Mouse (Mus musculus): ENCODE results near the gene Fbp1. TPM values are rescaled to one million over a fixed set of nuclear protein-coding genes. Genes with fewer than 3 reads are reported as not detected.

The Fbp1 gene
- polyA plus RNA-seq, 1 experiment from 2014 or later: not detected

- 88% methylated on average over 9 of the region's 9 CpGs for WGBS
- Histone ChIP-seq H3K4me2 (ENCODE audit: low read depth, low read length, severe bottlenecking) (no peak overlapping the region), H3K27ac (ENCODE audit: low read depth, low read length) (no peak overlapping the region), H3K27me3 (ENCODE audit: control insufficient read depth, insufficient read depth, low read length) (no peaks in the 10 kb centered on the region), H3K4me1 (replicated peaks; ENCODE audit: control insufficient read depth, insufficient read depth, low read length) (0 out of 2 replicates have a peak, but pooled peaks cover 4% of the 10 kb centered on the region), H3K36me3 (ENCODE audit: control insufficient read depth, insufficient read depth, low read length) (no peaks in the 10 kb centered on the region), H3K4me3 (ENCODE audit: low read depth, low read length) (no peak overlapping the region), H3K9me3 (ENCODE audit: control insufficient read depth, low read length) (no peaks in the 10 kb centered on the region), H3K9ac (ENCODE audit: low read length) (no peak overlapping the region)
- DNase-seq (ENCODE audit: low spot score): no peak
- ATAC-seq (replicated peaks; ENCODE audit: low FRiP score): no peak
Observed at GRCm38 (mm10) chr13:62881336-62881735, 6.7 kb downstream of the Fbp1 start.

- Histone ChIP-seq H3K9me3 (ENCODE audit: control insufficient read depth, low read length) (no peaks in the 10 kb centered on the region), H3K4me2 (ENCODE audit: low read depth, low read length, severe bottlenecking) (no peak overlapping the region), H3K4me1 (replicated peaks; ENCODE audit: control insufficient read depth, insufficient read depth, low read length) (0 out of 2 replicates have a peak, but pooled peaks cover 4% of the 10 kb centered on the region), H3K9ac (ENCODE audit: low read length) (no peak overlapping the region), H3K27ac (ENCODE audit: low read depth, low read length) (no peak overlapping the region), H3K4me3 (ENCODE audit: low read depth, low read length) (no peak overlapping the region), H3K27me3 (ENCODE audit: control insufficient read depth, insufficient read depth, low read length) (no peaks in the 10 kb centered on the region), H3K36me3 (ENCODE audit: control insufficient read depth, insufficient read depth, low read length) (no peaks in the 10 kb centered on the region)
- 25% methylated on average over 8 of the region's 8 CpGs for WGBS
- DNase-seq (ENCODE audit: low spot score) (no peak), ATAC-seq (replicated peaks; ENCODE audit: low FRiP score) (no peak; the same call in 1 of the 2 replicates)
Observed at GRCm38 (mm10) chr13:62879831-62880615, 8.1 kb downstream of the Fbp1 start.

- H3K9ac ChIP-seq (ENCODE audit: low read length): no peak overlapping the region
- H3K4me3 ChIP-seq (ENCODE audit: low read depth, low read length): no peak overlapping the region
- H3K27me3 ChIP-seq (ENCODE audit: control insufficient read depth, insufficient read depth, low read length): no peaks in the 10 kb centered on the region
- DNase-seq (ENCODE audit: low spot score): no peak
- H3K27ac ChIP-seq (ENCODE audit: low read depth, low read length): no peak overlapping the region
- 25% methylated on average over 6 of the region's 6 CpGs for WGBS
- no peak overlapping the region for H3K4me2 ChIP-seq (ENCODE audit: low read depth, low read length, severe bottlenecking)
- no peaks in the 10 kb centered on the region for H3K36me3 ChIP-seq (ENCODE audit: control insufficient read depth, insufficient read depth, low read length)
- H3K4me1 ChIP-seq (replicated peaks; ENCODE audit: control insufficient read depth, insufficient read depth, low read length): 0 out of 2 replicates have a peak, but pooled peaks cover 4% of the 10 kb centered on the region
- ATAC-seq (replicated peaks; ENCODE audit: low FRiP score): no peak; the same call in 1 of the 2 replicates
- H3K9me3 ChIP-seq (ENCODE audit: control insufficient read depth, low read length): no peaks in the 10 kb centered on the region
Observed at GRCm38 (mm10) chr13:62879411-62879810, 8.7 kb downstream of the Fbp1 start.

GRCm38 (mm10) chr13:62877247-62877646 lies 10.8 kb downstream of the Fbp1 start:
- Histone ChIP-seq H3K36me3 (ENCODE audit: control insufficient read depth, insufficient read depth, low read length) (no peaks in the 10 kb centered on the region), H3K27ac (ENCODE audit: low read depth, low read length) (no peak overlapping the region), H3K27me3 (ENCODE audit: control insufficient read depth, insufficient read depth, low read length) (no peaks in the 10 kb centered on the region), H3K9ac (ENCODE audit: low read length) (no peak overlapping the region), H3K4me1 (replicated peaks; ENCODE audit: control insufficient read depth, insufficient read depth, low read length) (0 out of 2 replicates have a peak, but pooled peaks cover 4% of the 10 kb centered on the region), H3K4me2 (ENCODE audit: low read depth, low read length, severe bottlenecking) (no peak overlapping the region), H3K9me3 (ENCODE audit: control insufficient read depth, low read length) (no peaks in the 10 kb centered on the region), H3K4me3 (ENCODE audit: low read depth, low read length) (no peak overlapping the region)
- no peak for DNase-seq (ENCODE audit: low spot score)
- WGBS: 8% methylated on average over 5 of the region's 5 CpGs
- no peak for ATAC-seq (replicated peaks; ENCODE audit: low FRiP score)

- Histone ChIP-seq H3K27me3 (ENCODE audit: control insufficient read depth, insufficient read depth, low read length) (no peaks in the 10 kb centered on the region), H3K9ac (ENCODE audit: low read length) (no peak overlapping the region), H3K9me3 (ENCODE audit: control insufficient read depth, low read length) (no peaks in the 10 kb centered on the region), H3K36me3 (ENCODE audit: control insufficient read depth, insufficient read depth, low read length) (no peaks in the 10 kb centered on the region), H3K4me3 (ENCODE audit: low read depth, low read length) (no peak overlapping the region), H3K4me1 (replicated peaks; ENCODE audit: control insufficient read depth, insufficient read depth, low read length) (0 out of 2 replicates have a peak, but pooled peaks cover 4% of the 10 kb centered on the region), H3K27ac (ENCODE audit: low read depth, low read length) (no peak overlapping the region), H3K4me2 (ENCODE audit: low read depth, low read length, severe bottlenecking) (no peak overlapping the region)
- no peak for DNase-seq (ENCODE audit: low spot score)
- ATAC-seq (replicated peaks; ENCODE audit: low FRiP score): no peak
- WGBS: 81% methylated on average over 1 of the region's 1 CpGs
Observed at GRCm38 (mm10) chr13:62876111-62876510, 12.0 kb downstream of the Fbp1 start.

GRCm38 (mm10) chr13:62872252-62872651 lies 15.8 kb downstream of the Fbp1 start:
- DNase-seq (ENCODE audit: low spot score): no peak

GRCm38 (mm10) chr13:62870605-62871004 lies 17.5 kb downstream of the Fbp1 start:
- no peaks in the 10 kb centered on the region for H3K9me3 ChIP-seq (ENCODE audit: control insufficient read depth, low read length)
- H3K27me3 ChIP-seq (ENCODE audit: control insufficient read depth, insufficient read depth, low read length): no peaks in the 10 kb centered on the region
- no peaks in the 10 kb centered on the region for H3K4me1 ChIP-seq (replicated peaks; ENCODE audit: control insufficient read depth, insufficient read depth, low read length)
- no peak for DNase-seq (ENCODE audit: low spot score)
- no peak overlapping the region for H3K27ac ChIP-seq (ENCODE audit: low read depth, low read length)
- H3K9ac ChIP-seq (ENCODE audit: low read length): no peak overlapping the region
- 78% methylated on average over 2 of the region's 2 CpGs for WGBS
- no peak for ATAC-seq (replicated peaks; ENCODE audit: low FRiP score)
- no peak overlapping the region for H3K4me3 ChIP-seq (ENCODE audit: low read depth, low read length)
- no peaks in the 10 kb centered on the region for H3K36me3 ChIP-seq (ENCODE audit: control insufficient read depth, insufficient read depth, low read length)
- no peak overlapping the region for H3K4me2 ChIP-seq (ENCODE audit: low read depth, low read length, severe bottlenecking)

More at GRCm38 (mm10) chr13:62872252-62872651, 15.8 kb downstream of the Fbp1 start:
- Histone ChIP-seq H3K36me3 (ENCODE audit: control insufficient read depth, insufficient read depth, low read length) (no peaks in the 10 kb centered on the region), H3K9me3 (ENCODE audit: control insufficient read depth, low read length) (no peaks in the 10 kb centered on the region), H3K27me3 (ENCODE audit: control insufficient read depth, insufficient read depth, low read length) (no peaks in the 10 kb centered on the region), H3K4me3 (ENCODE audit: low read depth, low read length) (no peak overlapping the region), H3K27ac (ENCODE audit: low read depth, low read length) (no peak overlapping the region), H3K4me1 (replicated peaks; ENCODE audit: control insufficient read depth, insufficient read depth, low read length) (no peaks in the 10 kb centered on the region), H3K4me2 (ENCODE audit: low read depth, low read length, severe bottlenecking) (no peak overlapping the region), H3K9ac (ENCODE audit: low read length) (no peak overlapping the region)
- no peak for ATAC-seq (replicated peaks; ENCODE audit: low FRiP score)
- WGBS: 73% methylated on average over 3 of the region's 3 CpGs

GRCm38 (mm10) chr13:62866817-62867216 lies 21.3 kb downstream of the Fbp1 start:
- WGBS: 86% methylated on average over 4 of the region's 4 CpGs
- H3K4me3 ChIP-seq (ENCODE audit: low read depth, low read length): no peak overlapping the region
- H3K9me3 ChIP-seq (ENCODE audit: control insufficient read depth, low read length): no peaks in the 10 kb centered on the region
- no peak overlapping the region for H3K27ac ChIP-seq (ENCODE audit: low read depth, low read length)
- H3K9ac ChIP-seq (ENCODE audit: low read length): no peak overlapping the region
- H3K36me3 ChIP-seq (ENCODE audit: control insufficient read depth, insufficient read depth, low read length): no peaks in the 10 kb centered on the region
- H3K4me1 ChIP-seq (replicated peaks; ENCODE audit: control insufficient read depth, insufficient read depth, low read length): no peaks in the 10 kb centered on the region
- no peaks in the 10 kb centered on the region for H3K27me3 ChIP-seq (ENCODE audit: control insufficient read depth, insufficient read depth, low read length)
- DNase-seq (ENCODE audit: low spot score): no peak
- ATAC-seq (replicated peaks; ENCODE audit: low FRiP score): no peak
- no peak overlapping the region for H3K4me2 ChIP-seq (ENCODE audit: low read depth, low read length, severe bottlenecking)
